Mouse (Mus musculus) lung, postnatal 0 days (tissue): ENCODE data around the gene Nfrkb.

Experiments used
- CTCF ChIP-seq: IDR thresholded peaks from 2 replicates; pipeline ENCODE4 v1.5.1; 2016; ENCODE audit warnings: antibody characterized with exemption, mild to moderate bottlenecking
- EP300 ChIP-seq: IDR thresholded peaks from 2 replicates; pipeline ENCODE4 v1.6.1; 2016; ENCODE audit warnings: antibody characterized with exemption, mild to moderate bottlenecking, control low read depth

GRCm38 (mm10) chr9:31463692-31464474 is 77.9 kb downstream of the Nfrkb start, which contains the start of gene Tmem45b:
- TF ChIP-seq CTCF: no peak
- no peak for TF ChIP-seq EP300
